Mouse (Mus musculus): Measurements from ENCODE around the gene Atp12a. TPM values are rescaled to one million over a fixed set of nuclear protein-coding genes. Genes with fewer than 3 reads are reported as not detected.

The Atp12a gene
- polyA plus RNA-seq, 1 experiment from 2014 or later: 1.5 TPM

DNA sequence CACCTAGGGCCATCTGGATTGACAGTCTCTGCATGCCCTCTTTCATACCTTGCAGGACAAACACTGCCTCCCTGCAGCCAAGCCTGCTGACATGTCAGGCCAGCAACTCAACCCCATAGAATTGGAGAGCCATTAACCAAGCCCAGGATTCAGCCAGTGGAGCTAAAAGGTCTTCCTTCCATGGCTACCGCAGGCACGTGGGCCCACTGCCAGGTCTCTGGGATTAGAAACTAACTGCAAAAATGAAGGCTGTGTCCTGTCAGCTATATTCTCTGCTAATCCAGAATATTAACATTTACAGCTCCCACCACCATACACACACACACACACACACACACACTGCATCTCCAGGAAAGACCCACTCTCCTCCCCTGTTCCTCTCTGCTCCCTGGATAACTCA lies 15.3 kb upstream of the Atp12a start:
- no peaks in the 10 kb centered on the region for H3K27me3 ChIP-seq
- no peak for ATAC-seq (ENCODE audit: borderline replicate concordance, extremely low read depth, low FRiP score, low TSS enrichment)
- no peak overlapping the region for H3K4me3 ChIP-seq
- no peak overlapping the region for H3K27ac ChIP-seq
- 0 out of 2 replicates have a peak, but pooled peaks cover 7% of the 10 kb centered on the region for H3K4me1 ChIP-seq
- no peaks in the 10 kb centered on the region for H3K36me3 ChIP-seq
- WGBS: 79% methylated on average over 2 of the region's 2 CpGs
- H3K4me2 ChIP-seq: no peak overlapping the region
- H3K9ac ChIP-seq: no peak overlapping the region
- H3K9me3 ChIP-seq: no peaks in the 10 kb centered on the region

DNA sequence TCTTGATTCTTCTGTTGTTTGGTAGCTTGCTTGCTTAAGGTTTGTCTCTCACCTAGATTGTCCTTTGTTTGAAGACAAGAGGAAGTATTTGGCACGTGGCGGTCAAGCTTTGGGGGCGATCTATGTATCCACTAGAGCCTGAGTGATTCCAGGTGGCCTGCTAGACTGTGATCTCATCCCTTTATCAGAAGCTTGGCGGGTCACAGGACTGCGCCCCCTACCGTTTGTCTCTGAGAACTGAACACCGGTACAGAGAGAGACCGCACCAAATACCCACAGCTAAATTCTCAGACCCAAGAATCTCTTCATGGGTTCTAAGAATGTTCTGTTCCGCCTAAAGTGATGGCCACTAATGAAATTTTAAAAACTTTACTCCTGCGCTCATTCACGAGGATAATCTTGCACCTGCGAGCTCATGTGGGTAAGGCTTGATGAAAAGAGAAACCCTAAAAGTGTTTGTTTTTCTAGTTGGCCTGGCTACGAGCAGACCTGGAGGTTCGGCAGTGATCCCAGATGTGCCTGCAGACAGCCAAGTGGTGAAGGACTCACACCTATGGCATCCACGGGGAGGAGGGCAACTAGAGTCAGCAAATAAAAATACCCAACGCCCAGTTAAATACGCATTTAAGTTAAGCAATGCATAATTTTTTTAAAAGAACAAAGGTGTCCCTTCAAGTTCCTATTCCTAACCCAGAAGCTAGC lies 12.8 kb upstream of the Atp12a start:
- Histone ChIP-seq H3K9ac (no peak overlapping the region), H3K27ac (no peak overlapping the region), H3K4me3 (no peak overlapping the region), H3K4me2 (no peak overlapping the region), H3K9me3 (no peaks in the 10 kb centered on the region), H3K36me3 (no peaks in the 10 kb centered on the region), H3K4me1 (peaks cover 14% of the 10 kb centered on the region; the same call in 1 of the 2 replicates), H3K27me3 (no peaks in the 10 kb centered on the region)
- ATAC-seq (ENCODE audit: borderline replicate concordance, extremely low read depth, low FRiP score, low TSS enrichment): no peak
- 22% methylated on average over 17 of the region's 17 CpGs for WGBS

- Histone ChIP-seq H3K9me3 (no peaks in the 10 kb centered on the region), H3K9ac (no peak overlapping the region), H3K4me3 (no peak overlapping the region), H3K4me1 (peaks cover 22% of the 10 kb centered on the region; the same call in 1 of the 2 replicates), H3K36me3 (no peaks in the 10 kb centered on the region), H3K4me2 (no peak overlapping the region), H3K27ac (peak overlapping the region; percentile 54), H3K27me3 (no peaks in the 10 kb centered on the region)
- 0 out of 2 replicates have a peak, but pooled peaks have one; percentile 39 for ATAC-seq (ENCODE audit: borderline replicate concordance, extremely low read depth, low FRiP score, low TSS enrichment)
- WGBS: 30% methylated on average over 3 of the region's 3 CpGs
Measured at GRCm38 (mm10) chr14:56354803-56355202, 10.1 kb upstream of the Atp12a start.

GRCm38 (mm10) chr14:56355396-56355795 lies 9.5 kb upstream of the Atp12a start:
- Histone ChIP-seq H3K27ac (peak overlapping the region; percentile 54), H3K9ac (no peak overlapping the region), H3K27me3 (no peaks in the 10 kb centered on the region), H3K4me3 (no peak overlapping the region), H3K9me3 (no peaks in the 10 kb centered on the region), H3K4me1 (peaks cover 22% of the 10 kb centered on the region; the same call in 1 of the 2 replicates), H3K4me2 (no peak overlapping the region), H3K36me3 (no peaks in the 10 kb centered on the region)
- ATAC-seq (ENCODE audit: borderline replicate concordance, extremely low read depth, low FRiP score, low TSS enrichment): peak; percentile 69; the same call in 1 of the 2 replicates
- 27% methylated on average over 8 of the region's 8 CpGs for WGBS

GRCm38 (mm10) chr14:56356196-56356595 lies 8.7 kb upstream of the Atp12a start:
- H3K9me3 ChIP-seq: no peaks in the 10 kb centered on the region
- no peak overlapping the region for H3K4me2 ChIP-seq
- H3K36me3 ChIP-seq: no peaks in the 10 kb centered on the region
- 86% methylated on average over 6 of the region's 6 CpGs for WGBS
- H3K4me3 ChIP-seq: no peak overlapping the region
- H3K4me1 ChIP-seq: peaks cover 22% of the 10 kb centered on the region; the same call in 1 of the 2 replicates
- no peak overlapping the region for H3K9ac ChIP-seq
- no peak for ATAC-seq (ENCODE audit: borderline replicate concordance, extremely low read depth, low FRiP score, low TSS enrichment)
- H3K27ac ChIP-seq: peak overlapping the region; percentile 5; the same call in 1 of the 2 replicates
- no peaks in the 10 kb centered on the region for H3K27me3 ChIP-seq

DNA sequence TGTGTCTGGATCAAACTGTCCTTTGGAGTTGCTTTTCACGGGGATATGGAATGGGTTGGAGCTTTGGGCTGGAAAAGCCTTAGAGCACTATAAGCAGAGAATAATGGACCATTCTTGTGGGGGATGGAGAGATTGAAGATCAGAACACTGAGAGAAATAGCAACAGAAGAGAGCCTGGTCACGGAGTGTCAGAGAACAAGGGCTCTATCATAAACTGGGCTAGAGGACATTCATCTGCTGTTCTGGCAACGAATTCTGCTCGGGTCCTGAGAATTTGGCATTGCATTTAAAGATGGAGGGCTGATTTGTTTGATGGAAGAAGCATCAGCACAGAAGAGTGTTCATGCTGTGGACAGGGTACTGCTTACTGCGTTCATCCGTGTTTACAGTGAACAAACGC lies 6.4 kb upstream of the Atp12a start:
- no peaks in the 10 kb centered on the region for H3K9me3 ChIP-seq
- H3K4me3 ChIP-seq: no peak overlapping the region
- peaks cover 5% of the 10 kb centered on the region; the same call in 1 of the 2 replicates for H3K27me3 ChIP-seq
- peaks cover 24% of the 10 kb centered on the region; the same call in 1 of the 2 replicates for H3K4me1 ChIP-seq
- H3K9ac ChIP-seq: no peak overlapping the region
- 39% methylated on average over 7 of the region's 7 CpGs for WGBS
- H3K36me3 ChIP-seq: no peaks in the 10 kb centered on the region
- peak; percentile 57; the same call in 1 of the 2 replicates for ATAC-seq (ENCODE audit: borderline replicate concordance, extremely low read depth, low FRiP score, low TSS enrichment)
- H3K4me2 ChIP-seq: no peak overlapping the region
- H3K27ac ChIP-seq: peak overlapping the region; percentile 55

GRCm38 (mm10) chr14:56359131-56359530 lies 5.7 kb upstream of the Atp12a start:
- H3K4me2 ChIP-seq: no peak overlapping the region
- no peak overlapping the region for H3K4me3 ChIP-seq
- no peaks in the 10 kb centered on the region for H3K9me3 ChIP-seq
- ATAC-seq (ENCODE audit: borderline replicate concordance, extremely low read depth, low FRiP score, low TSS enrichment): no peak
- H3K27me3 ChIP-seq: peaks cover 10% of the 10 kb centered on the region; the same call in 1 of the 2 replicates
- peak overlapping the region; percentile 60 for H3K27ac ChIP-seq
- peaks cover 22% of the 10 kb centered on the region for H3K4me1 ChIP-seq
- H3K36me3 ChIP-seq: no peaks in the 10 kb centered on the region
- WGBS: 45% methylated on average over 6 of the region's 6 CpGs
- H3K9ac ChIP-seq: no peak overlapping the region

GRCm38 (mm10) chr14:56365292-56365691 lies 424 bp downstream of the Atp12a start:
- ATAC-seq (ENCODE audit: borderline replicate concordance, extremely low read depth, low FRiP score, low TSS enrichment): no peak; the same call in 1 of the 2 replicates
- Histone ChIP-seq H3K27me3 (peaks cover 29% of the 10 kb centered on the region), H3K4me1 (peaks cover 32% of the 10 kb centered on the region), H3K9ac (0 out of 2 replicates have a peak overlapping the region, but pooled peaks have one; percentile 40), H3K4me3 (peak overlapping the region; percentile 52), H3K4me2 (peak overlapping the region; percentile 91), H3K27ac (peak overlapping the region; percentile 41; the same call in 1 of the 2 replicates), H3K9me3 (no peaks in the 10 kb centered on the region), H3K36me3 (no peaks in the 10 kb centered on the region)
- WGBS: 19% methylated on average over 8 of the region's 8 CpGs

DNA sequence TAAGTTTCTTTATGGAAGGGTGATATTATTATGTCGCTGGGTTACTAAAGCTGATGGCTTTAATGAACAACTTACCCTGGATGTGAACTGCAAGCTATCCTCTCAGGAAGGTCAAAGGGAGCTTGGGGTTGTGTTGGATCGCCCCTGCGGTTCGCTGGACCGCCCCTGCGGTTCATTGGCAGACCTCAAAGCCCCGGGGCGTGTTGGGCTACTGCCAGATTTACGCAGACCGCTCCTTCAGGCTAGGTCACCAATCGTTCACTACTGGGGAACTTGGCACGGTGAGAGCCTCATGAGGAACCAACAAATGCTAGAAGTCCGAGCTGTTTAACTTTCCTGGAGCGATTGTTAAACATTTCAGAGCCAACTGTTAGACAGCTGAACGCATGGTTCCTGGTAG lies 1.8 kb downstream of the Atp12a start:
- Histone ChIP-seq H3K36me3 (no peaks in the 10 kb centered on the region), H3K9me3 (no peaks in the 10 kb centered on the region), H3K4me2 (peak overlapping the region; percentile 30; the same call in 1 of the 2 replicates), H3K4me1 (peaks cover 32% of the 10 kb centered on the region), H3K4me3 (no peak overlapping the region), H3K27ac (peak overlapping the region; percentile 25; the same call in 1 of the 2 replicates), H3K27me3 (peaks cover 29% of the 10 kb centered on the region), H3K9ac (no peak overlapping the region)
- WGBS: 10% methylated on average over 15 of the region's 15 CpGs
- ATAC-seq (ENCODE audit: borderline replicate concordance, extremely low read depth, low FRiP score, low TSS enrichment): peak; percentile 72

- no peak overlapping the region for H3K27ac ChIP-seq
- H3K9ac ChIP-seq: no peak overlapping the region
- ATAC-seq (ENCODE audit: borderline replicate concordance, extremely low read depth, low FRiP score, low TSS enrichment): no peak
- H3K9me3 ChIP-seq: no peaks in the 10 kb centered on the region
- H3K27me3 ChIP-seq: peaks cover 22% of the 10 kb centered on the region
- H3K4me1 ChIP-seq: peaks cover 29% of the 10 kb centered on the region
- 35% methylated on average over 3 of the region's 3 CpGs for WGBS
- H3K4me2 ChIP-seq: no peak overlapping the region
- H3K4me3 ChIP-seq: no peak overlapping the region
- H3K36me3 ChIP-seq: no peaks in the 10 kb centered on the region
Measured at GRCm38 (mm10) chr14:56368834-56369233, 4.0 kb downstream of the Atp12a start.

DNA sequence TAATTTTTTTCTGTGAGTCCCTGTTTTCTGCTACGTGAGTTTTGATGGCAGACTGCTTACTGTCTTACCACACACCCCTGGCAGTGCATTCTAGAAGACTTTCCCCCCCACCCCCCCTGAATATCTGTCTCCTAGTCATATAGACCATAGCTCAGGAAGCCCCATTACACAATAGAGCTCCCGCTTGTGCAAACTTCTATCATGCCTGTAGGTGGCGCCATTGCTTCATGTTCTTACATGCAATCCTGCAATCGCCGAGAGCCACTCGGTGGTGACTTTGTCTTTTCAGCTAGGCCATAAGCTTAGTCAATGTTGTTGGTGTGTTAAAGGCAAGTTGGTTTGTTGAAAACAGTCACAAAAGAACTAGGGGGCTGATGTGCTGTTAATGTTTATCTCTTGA lies 10.9 kb downstream of the Atp12a start:
- Histone ChIP-seq H3K27me3 (no peaks in the 10 kb centered on the region), H3K4me1 (peaks cover 16% of the 10 kb centered on the region), H3K27ac (no peak overlapping the region), H3K9ac (no peak overlapping the region), H3K9me3 (no peaks in the 10 kb centered on the region), H3K4me2 (no peak overlapping the region), H3K36me3 (no peaks in the 10 kb centered on the region), H3K4me3 (no peak overlapping the region)
- 2% methylated on average over 6 of the region's 6 CpGs for WGBS
- peak; percentile 60; the same call in 1 of the 2 replicates for ATAC-seq (ENCODE audit: borderline replicate concordance, extremely low read depth, low FRiP score, low TSS enrichment)

DNA sequence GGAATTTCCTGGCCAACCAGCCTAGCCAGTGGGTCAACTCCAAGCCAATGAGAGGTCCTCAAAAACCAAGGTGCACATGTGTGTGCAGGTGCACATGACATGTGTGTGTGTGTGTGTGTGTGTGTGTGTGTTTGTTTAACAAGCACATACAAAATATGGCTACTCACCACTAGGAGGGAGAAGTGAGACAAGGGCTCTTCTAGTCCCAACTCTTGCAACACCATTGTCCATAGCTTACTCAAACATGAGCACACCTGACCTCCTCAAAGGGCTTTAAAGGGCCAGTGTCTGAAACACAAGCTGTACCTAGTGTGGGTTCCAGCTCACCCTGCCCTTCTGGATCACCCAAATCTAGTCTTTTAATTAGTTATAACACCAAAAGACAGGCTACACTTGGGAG lies 12.9 kb downstream of the Atp12a start:
- ATAC-seq (ENCODE audit: borderline replicate concordance, extremely low read depth, low FRiP score, low TSS enrichment): no peak
- H3K4me2 ChIP-seq: no peak overlapping the region

More for the DNA sequence above, 12.9 kb downstream of the Atp12a start:
- Histone ChIP-seq H3K27me3 (no peaks in the 10 kb centered on the region), H3K4me3 (no peak overlapping the region), H3K36me3 (no peaks in the 10 kb centered on the region), H3K9me3 (no peaks in the 10 kb centered on the region), H3K4me1 (peaks cover 16% of the 10 kb centered on the region), H3K9ac (no peak overlapping the region), H3K27ac (no peak overlapping the region)
